Mouse (Mus musculus): Measurements from ENCODE around the gene Acad10.
"Not testable (repeated sequence)": the region's sequence is repeated elsewhere in the genome, so short reads cannot be mapped to it uniquely, and the experiment has no call there.

The Acad10 gene

GRCm38 (mm10) chr5:121660059-121660896 is at the start of gene Acad10, which contains the start of gene Brap:
Gene Acad10 (minus strand): TSS chr5:121660514.
Gene Brap (plus strand): TSS chr5:121660563.
- peak; percentile 88 to 89 for DNase-seq (ENCODE audit: low spot score in 2 of 2)

GRCm38 (mm10) chr5:121704512-121705248 is 44.4 kb upstream of the Acad10 start:
- no peak for DNase-seq (ENCODE audit: low spot score in 2 of 2)

GRCm38 (mm10) chr5:121703341-121703740 is 43.0 kb upstream of the Acad10 start:
- DNase-seq (ENCODE audit: low spot score in 2 of 2), result no peak

GRCm38 (mm10) chr5:121701111-121701769 is 40.9 kb upstream of the Acad10 start:
- no peak for DNase-seq (ENCODE audit: low spot score in 2 of 2)

- DNase-seq (ENCODE audit: low spot score in 2 of 2), result peak; percentile 74 to 82
Measured at GRCm38 (mm10) chr5:121700496-121700895, 40.2 kb upstream of the Acad10 start.

GRCm38 (mm10) chr5:121699891-121700290 is 39.6 kb upstream of the Acad10 start:
- DNase-seq (ENCODE audit: low spot score in 2 of 2), result no peak

GRCm38 (mm10) chr5:121696761-121697160 is 36.4 kb upstream of the Acad10 start:
- no peak for DNase-seq (ENCODE audit: low spot score in 2 of 2)

GRCm38 (mm10) chr5:121692897-121693296 is 32.6 kb upstream of the Acad10 start:
- no peak for DNase-seq (ENCODE audit: low spot score in 2 of 2)

GRCm38 (mm10) chr5:121691436-121691835 is 31.1 kb upstream of the Acad10 start:
- not testable (repeated sequence) for DNase-seq (ENCODE audit: low spot score in 2 of 2)

- no peak for DNase-seq (ENCODE audit: low spot score in 2 of 2)
Measured at GRCm38 (mm10) chr5:121690482-121691211, 30.3 kb upstream of the Acad10 start.

- DNase-seq (ENCODE audit: low spot score in 2 of 2), result no peak
Measured at GRCm38 (mm10) chr5:121686113-121686898, 26.0 kb upstream of the Acad10 start.

GRCm38 (mm10) chr5:121685495-121685894 is 25.2 kb upstream of the Acad10 start:
- DNase-seq (ENCODE audit: low spot score in 2 of 2), result no peak

- no peak for DNase-seq (ENCODE audit: low spot score in 2 of 2)
Measured at GRCm38 (mm10) chr5:121682250-121682649, 21.9 kb upstream of the Acad10 start.

- no peak for DNase-seq (ENCODE audit: low spot score in 2 of 2)
Measured at GRCm38 (mm10) chr5:121670412-121670811, 10.1 kb upstream of the Acad10 start.

- DNase-seq (ENCODE audit: low spot score in 2 of 2), result no peak
Measured at GRCm38 (mm10) chr5:121668411-121668810, 8.1 kb upstream of the Acad10 start.

GRCm38 (mm10) chr5:121667067-121667466 is 6.8 kb upstream of the Acad10 start:
- no peak for DNase-seq (ENCODE audit: low spot score in 2 of 2)

- DNase-seq (ENCODE audit: low spot score in 2 of 2), result no peak
Measured at GRCm38 (mm10) chr5:121664971-121665370, 4.7 kb upstream of the Acad10 start.

- DNase-seq (ENCODE audit: low spot score in 2 of 2), result no peak
Measured at GRCm38 (mm10) chr5:121664078-121664477, 3.8 kb upstream of the Acad10 start.

GRCm38 (mm10) chr5:121663456-121663855 is 3.1 kb upstream of the Acad10 start:
- no peak for DNase-seq (ENCODE audit: low spot score in 2 of 2)

GRCm38 (mm10) chr5:121661494-121661893 is 1.2 kb upstream of the Acad10 start:
- DNase-seq (ENCODE audit: low spot score in 2 of 2), result no peak

GRCm38 (mm10) chr5:121660897-121661254 is 562 bp upstream of the Acad10 start:
- DNase-seq (ENCODE audit: low spot score in 2 of 2), result peak in 1 of 2 experiments; percentile 20

All from right cerebral cortex, postnatal 36 days (tissue).